Mouse (Mus musculus) cortical plate, adult 2 months (tissue): ENCODE measurements around the gene Reck.

Source experiments
- CTCF ChIP-seq: fragments of 200-500 bp; IDR thresholded peaks from 2 replicates; pipeline ENCODE4 v1.5.1; 2011; ENCODE audit warnings: mild to moderate bottlenecking, control low read depth, low read length; ENCODE audit not compliant: insufficient read depth; ENCODE audit errors: extremely low read depth
- POLR2A ChIP-seq: fragments of 200-500 bp; IDR thresholded peaks from 2 replicates; pipeline ENCODE4 v1.6.1; 2011; ENCODE audit warnings: mild to moderate bottlenecking, low read length, control low read depth; ENCODE audit not compliant: insufficient read depth; ENCODE audit errors: extremely low read depth

DNA sequence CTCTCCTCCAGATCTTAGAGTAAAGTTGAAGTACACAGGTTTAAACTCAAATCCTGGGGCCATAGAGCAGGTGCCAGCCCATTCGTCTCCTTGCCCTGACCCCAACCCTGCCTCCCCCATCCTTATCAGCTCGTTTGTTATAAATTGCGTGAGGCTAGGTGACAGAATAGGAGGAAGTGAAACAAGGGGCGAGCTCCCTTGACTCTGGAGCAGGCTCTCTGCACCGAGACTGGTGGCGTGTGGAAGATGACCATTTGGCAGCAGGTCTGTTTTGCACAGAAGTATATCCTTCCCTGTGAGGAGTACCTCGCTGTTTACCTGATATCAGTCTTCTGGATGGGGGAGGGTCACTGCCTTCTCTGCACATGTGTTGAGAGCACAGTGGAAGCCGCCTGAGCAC is 23.9 kb downstream of the Reck start:
- no peak for TF ChIP-seq CTCF
- TF ChIP-seq POLR2A = no peak
